Mouse (Mus musculus) CD4-positive, CD25-positive, alpha-beta regulatory T cell, adult 2 months (primary cell): ENCODE data around the gene Plekhg1.

Experiments
- DNase-seq: peaks from one replicate; pipeline ENCODE4 v3.0.0-alpha.2; 2012; ENCODE audit warnings: low read depth, low spot score

Gene Plekhg1

GRCm38 (mm10) chr10:3956471-3956870, 216.3 kb downstream of the Plekhg1 start:
- no peak for DNase-seq

GRCm38 (mm10) chr10:3958591-3958990, 218.4 kb downstream of the Plekhg1 start:
- DNase-seq: peak; percentile 19

DNA sequence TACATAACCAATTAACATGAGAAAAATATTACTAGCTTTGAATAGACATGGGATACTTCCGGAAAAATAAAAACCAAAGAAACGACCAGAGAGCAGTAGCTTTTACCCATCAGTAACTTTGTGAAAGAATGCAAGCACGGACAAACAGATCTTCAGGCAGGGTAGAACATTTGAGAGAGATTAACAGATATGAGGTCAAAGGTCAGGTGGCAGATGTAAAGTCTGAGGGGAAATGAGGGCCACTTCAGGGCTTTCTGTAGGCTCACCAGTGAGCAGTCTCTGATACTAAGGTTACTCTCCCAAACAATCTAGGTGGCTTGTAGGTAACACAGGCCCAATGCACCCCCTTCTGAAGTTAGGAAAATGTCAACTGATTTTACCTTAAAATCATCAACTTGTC, 228.9 kb downstream of the Plekhg1 start:
- no peak for DNase-seq

DNA sequence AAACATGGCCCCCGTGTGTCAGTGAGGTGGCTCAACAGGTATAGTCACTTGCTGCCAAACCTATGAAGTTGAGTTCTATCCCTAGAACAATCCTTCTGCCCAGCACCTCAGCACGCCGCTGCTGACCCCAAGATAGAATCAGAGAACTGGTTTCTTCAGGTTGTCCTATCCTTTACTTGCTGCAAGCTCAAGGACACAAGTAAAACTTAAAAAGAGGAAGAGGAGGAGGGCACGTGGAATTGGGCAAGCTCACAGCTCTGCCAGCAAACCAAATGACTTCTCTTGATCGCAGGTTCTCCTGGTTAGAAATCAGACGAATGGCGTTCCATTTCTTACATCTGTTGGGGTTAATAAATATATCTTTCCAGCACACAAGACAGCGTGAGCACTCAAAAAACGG, 232.1 kb downstream of the Plekhg1 start:
- DNase-seq: no peak

DNA sequence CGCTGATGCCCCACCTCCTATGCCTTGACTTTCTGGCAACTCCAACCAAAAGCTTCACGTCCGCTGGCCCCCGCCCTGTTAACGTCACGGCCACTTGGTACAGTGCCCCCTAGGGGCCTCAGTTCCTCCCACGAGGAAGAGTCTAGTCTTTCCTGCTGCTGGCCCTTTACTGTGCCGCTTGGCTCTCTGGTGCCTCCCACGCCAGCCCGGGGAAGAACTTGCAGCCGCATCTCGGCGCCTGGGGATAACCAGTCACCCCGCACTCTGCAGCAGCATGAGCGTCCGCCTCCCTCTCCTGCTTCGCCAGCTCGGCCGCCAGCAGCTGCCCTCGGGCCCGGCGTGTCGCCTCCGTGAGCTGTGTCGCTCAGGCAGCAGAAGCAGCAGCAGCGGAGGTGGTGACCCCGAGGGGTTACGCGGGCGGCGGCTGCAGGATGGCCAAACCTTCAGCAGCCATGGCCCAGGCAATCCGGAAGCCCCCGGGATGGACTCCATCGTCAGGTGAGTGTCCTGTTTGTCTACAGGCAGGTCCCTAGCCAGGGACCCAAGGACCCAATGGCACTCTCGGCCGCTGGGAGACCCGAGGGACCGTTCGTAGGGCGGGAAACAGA, 232.9 kb downstream of the Plekhg1 start, which contains the start of gene Mthfd1l:
Gene Mthfd1l, plus strand, starts transcription at position 138 of the 608 bp plus-strand sequence.
- DNase-seq: peak; percentile 93

- peak; percentile 92 for DNase-seq
These were observed 233.5 kb downstream of the Plekhg1 start for GRCm38 (mm10) chr10:3973589-3974070.

- peak; percentile 10 for DNase-seq
These were observed 234.2 kb downstream of the Plekhg1 start for GRCm38 (mm10) chr10:3974380-3974779.

GRCm38 (mm10) chr10:3975898-3976622, 235.9 kb downstream of the Plekhg1 start:
- DNase-seq: no peak

GRCm38 (mm10) chr10:3976623-3977010, 236.5 kb downstream of the Plekhg1 start:
- no peak for DNase-seq

DNA sequence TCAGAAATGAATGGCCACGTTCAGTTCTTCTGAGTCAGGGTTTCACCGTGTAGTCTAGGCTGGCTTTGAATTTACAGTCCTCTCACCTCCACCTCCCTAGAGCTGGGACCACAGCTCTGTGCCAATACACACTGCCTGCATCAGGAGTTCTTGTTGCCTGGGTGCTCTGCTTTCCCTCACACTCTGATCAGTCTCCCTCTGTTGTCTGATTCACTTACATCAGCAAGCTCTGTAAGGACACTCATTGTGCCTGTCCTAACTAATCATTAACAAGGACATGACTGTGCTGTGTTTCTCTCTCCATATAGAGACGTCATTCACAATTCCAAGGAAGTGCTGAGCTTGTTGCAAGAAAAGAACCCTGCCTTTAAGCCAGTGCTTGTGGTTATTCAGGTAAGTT, 238.2 kb downstream of the Plekhg1 start:
- no peak for DNase-seq

DNA sequence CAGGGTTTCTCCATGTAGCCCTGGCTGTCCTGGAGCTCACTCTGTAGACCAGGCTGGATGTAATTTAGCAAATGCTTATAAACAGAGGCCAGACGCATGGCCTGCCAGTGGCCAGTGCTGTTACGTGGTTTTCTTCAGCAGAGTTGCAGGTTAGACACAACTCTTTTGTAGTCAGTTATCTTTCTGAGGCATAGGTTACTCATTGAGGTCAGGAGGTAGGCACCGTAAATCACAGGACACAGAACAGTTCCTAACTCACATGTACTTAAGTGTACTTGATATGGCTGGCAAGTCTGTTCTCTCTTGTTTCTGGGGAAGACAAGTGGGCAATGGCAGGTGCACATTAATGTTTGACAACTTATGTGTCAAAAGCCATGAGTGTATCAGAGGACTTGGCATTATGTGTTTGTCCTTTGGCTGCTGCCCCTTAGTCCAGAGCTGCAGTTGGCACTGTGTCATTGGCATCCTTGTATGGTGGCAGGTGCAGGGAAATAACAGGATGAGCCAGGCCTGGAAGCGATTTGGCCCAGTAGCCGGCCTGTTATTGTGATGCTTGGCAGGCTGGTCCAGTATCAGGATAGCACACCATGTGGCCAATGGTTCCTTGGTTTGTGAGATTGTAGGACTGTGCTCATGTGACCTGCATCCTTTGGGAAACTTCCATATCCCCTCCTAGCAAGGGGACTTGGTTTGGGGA, 238.8 kb downstream of the Plekhg1 start:
- no peak for DNase-seq

DNA sequence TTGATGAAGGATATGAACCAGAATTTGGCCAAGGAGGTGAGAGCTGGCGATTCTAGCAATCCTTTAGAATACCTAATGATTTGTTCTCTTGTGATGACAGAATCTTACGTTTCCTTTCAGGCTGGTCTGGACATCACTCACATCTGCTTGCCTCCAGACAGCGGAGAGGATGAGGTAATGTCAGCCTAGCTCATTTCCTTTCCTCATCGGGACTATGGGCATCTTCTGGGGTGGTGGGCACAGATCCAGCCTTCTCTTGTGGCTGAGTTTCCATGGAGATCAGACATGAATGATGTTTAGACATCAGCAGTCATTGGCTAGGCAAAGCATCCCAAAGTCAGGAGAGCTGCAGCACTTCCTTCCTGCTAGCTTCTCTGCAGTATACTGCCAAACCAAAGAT, 240.1 kb downstream of the Plekhg1 start:
- DNase-seq: no peak

DNA sequence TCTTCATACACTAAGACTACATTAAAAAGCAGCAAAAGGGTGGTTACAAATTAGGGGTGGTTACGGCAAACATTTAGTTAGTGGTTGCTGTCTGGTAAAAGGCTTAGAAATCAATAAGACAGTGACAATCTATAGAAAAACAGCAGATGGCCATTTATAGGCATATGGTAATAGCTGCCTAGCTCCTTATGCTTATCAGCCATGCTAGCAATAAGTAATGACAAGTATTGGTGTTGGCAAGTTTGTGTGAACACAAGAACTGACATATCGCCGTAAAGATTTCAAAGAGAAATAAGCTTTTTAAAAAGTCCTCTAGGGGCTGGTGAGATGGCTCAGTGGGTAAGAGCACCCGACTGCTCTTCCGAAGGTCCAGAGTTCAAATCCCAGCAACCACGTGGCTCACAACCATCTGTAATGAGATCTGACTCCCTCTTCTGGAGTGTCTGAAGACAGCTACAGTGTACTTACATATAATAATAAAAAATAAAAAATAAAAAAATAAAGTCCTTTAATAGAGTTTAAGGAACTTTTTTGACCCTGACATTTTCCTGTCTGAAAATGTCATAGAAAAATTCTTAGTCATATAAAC, 250.2 kb downstream of the Plekhg1 start:
- no peak for DNase-seq

GRCm38 (mm10) chr10:3993365-3994102, 253.4 kb downstream of the Plekhg1 start:
- DNase-seq: no peak

DNA sequence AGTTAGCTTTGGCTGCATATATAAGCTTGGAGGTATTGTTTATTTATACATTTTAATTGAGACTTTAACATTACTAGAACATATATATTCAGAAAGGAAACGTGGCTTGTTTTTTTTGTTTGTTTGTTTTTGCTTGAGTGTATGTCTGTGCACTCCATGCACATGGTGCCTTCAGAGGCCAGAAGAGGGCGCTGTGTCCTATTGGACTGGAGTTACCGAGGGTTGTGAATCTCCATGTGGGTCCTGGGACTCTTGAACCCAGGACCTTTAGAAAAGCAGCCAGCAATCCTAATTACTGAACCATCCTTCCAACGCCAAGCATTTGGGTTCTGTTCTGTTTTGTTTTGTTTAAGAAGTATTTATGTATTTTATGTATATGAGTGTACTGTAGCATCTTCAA, 255.1 kb downstream of the Plekhg1 start:
- peak; percentile 38 for DNase-seq

DNA sequence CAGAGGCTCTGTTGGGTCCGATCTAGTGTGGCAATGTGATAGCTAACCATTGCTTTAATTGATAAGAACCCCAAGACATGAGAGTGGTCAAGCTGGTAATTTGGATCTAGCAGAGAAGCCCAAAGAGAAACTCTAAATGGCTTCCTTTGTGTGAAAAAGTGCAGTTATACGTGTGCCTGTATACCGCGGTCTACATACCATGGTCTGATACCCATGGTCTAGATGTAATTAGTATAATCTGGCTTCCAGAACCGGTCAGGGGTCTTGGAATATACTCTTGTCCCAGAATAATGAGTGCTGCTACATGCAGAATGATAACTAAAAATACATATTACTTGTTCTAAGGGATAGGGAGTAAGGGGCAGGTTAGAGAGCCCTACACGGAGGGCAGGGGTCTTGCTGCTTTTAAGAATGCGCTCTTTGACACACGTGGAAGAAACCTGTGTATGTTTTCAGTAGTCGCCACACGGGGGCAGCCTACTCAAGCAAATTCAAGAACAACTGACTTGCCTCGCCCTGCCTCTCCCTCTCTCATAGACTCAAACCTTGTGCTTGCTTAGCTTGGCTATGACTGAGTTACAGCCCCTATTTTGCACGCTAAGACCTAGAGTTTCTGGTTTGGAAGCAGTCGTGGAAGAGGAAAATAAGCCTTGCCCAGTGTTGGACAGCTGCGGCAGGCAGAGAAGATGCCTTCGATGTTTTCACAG, 256.2 kb downstream of the Plekhg1 start:
- DNase-seq: peak; percentile 86

DNA sequence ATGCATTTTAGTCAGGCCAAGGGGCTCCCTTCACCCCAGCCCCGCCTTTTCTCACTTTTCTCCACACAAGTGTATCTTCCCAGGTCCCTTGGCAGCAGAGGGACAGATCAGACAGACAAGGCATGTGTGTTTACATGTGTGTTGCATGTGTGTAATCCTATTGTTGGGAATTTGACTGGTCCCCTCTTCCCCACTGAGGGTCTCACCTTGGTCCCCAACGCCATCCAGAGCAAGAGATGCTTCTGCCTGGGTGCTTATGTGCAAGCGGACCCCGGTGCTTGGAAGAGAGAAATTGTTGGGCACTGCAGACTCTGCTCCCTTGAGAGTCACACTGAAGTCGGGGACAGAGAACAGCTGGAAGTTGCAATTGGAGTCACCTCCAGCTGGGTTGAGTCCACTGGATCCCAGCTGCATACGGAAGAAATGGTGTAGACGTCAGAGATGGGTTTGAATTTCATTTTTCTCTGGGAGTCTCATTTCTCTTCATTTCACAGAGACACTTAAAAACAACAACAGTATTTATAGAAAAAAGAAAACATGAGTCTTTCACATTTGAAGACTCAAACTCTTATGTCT, 257.8 kb downstream of the Plekhg1 start:
- no peak for DNase-seq

- DNase-seq: no peak
These were observed 262.5 kb downstream of the Plekhg1 start for GRCm38 (mm10) chr10:4002711-4003110.

- DNase-seq: no peak
These were observed 265.0 kb downstream of the Plekhg1 start for GRCm38 (mm10) chr10:4005191-4005590.

GRCm38 (mm10) chr10:4006296-4007015, 266.3 kb downstream of the Plekhg1 start:
- no peak for DNase-seq
